Mouse (Mus musculus) forebrain, embryonic 14.5 days (tissue): Measurements from ENCODE around the gene Fam72a. TPM values are rescaled to one million over a fixed set of nuclear protein-coding genes. Genes with fewer than 3 reads are reported as not detected.
A peak's percentile ranks its signal among the peaks of the same experiment; 100 is the strongest.

ENCODE experiments used
- ATAC-seq: fragments of 200-750 bp; cut with Nextera tagmentation; 2 replicates; pipeline ENCODE4 v1.8.0; 2017; ENCODE audit warnings: mild to moderate bottlenecking, moderate library complexity
- DNase-seq: peaks from one replicate; pipeline ENCODE4 v3.0.0-alpha.2; 2015; ENCODE audit warnings: low spot score
- H3K27ac ChIP-seq: fragments of 300-500 bp; sonication (generic); 2 replicates; pipeline ENCODE4 v1.5.1; 2014; ENCODE audit warnings: low read depth, mild to moderate bottlenecking, control low read depth, low read length, moderate library complexity
- H3K27me3 ChIP-seq: fragments of 300-500 bp; sonication (generic); replicated peaks from 2 replicates; pipeline ENCODE4 v1.6.1; 2014; ENCODE audit warnings: low read length, control low read depth, mixed read lengths; ENCODE audit not compliant: control insufficient read depth, insufficient read depth
- H3K36me3 ChIP-seq: fragments of 300-500 bp; sonication (generic); 2 replicates; pipeline ENCODE4 v1.6.1; 2014; ENCODE audit warnings: low read length, control low read depth; ENCODE audit not compliant: control insufficient read depth, insufficient read depth
- H3K4me1 ChIP-seq: fragments of 300-500 bp; sonication (generic); 2 replicates; pipeline ENCODE4 v1.6.1; 2014; ENCODE audit warnings: antibody characterized with exemption, low read length, control low read depth; ENCODE audit not compliant: control insufficient read depth, insufficient read depth
- H3K4me2 ChIP-seq: fragments of 300-500 bp; sonication (generic); 2 replicates; pipeline ENCODE4 v1.6.1; 2014; ENCODE audit warnings: mild to moderate bottlenecking, control low read depth, low read length
- H3K4me3 ChIP-seq: fragments of 300-500 bp; sonication (generic); 2 replicates; pipeline ENCODE4 v1.5.1; 2014; ENCODE audit warnings: low read depth, low read length, control low read depth
- H3K9ac ChIP-seq: fragments of 300-500 bp; sonication (generic); 2 replicates; pipeline ENCODE4 v1.6.1; 2014; ENCODE audit warnings: mild to moderate bottlenecking, low read length, control low read depth, moderate library complexity
- H3K9me3 ChIP-seq: fragments of 300-500 bp; sonication (generic); replicated peaks from 2 replicates; pipeline ENCODE4 v1.6.1; 2016; ENCODE audit warnings: low read length, control low read depth, mixed read lengths; ENCODE audit not compliant: control insufficient read depth
- WGBS: fragments of 180-500 bp; shearing (Covaris S2); extraction: QIAGEN DNeasy Blood & Tissue Kit; methylation state at CpG from one replicate; pipeline ENCODE4 v1.1.7; 2014; 5-methylcytosine and 5-hydroxymethylcytosine counted together
- polyA plus RNA-seq: library from polyadenylated mRNA; unstranded; fragments of >200 nt; fragmentation: Nextera tagmentation; extraction: Ambion mirVana; gene quantifications from 2 replicates; pipeline ENCODE4 v1.2.1, GENCODE M21; 2014

The Fam72a gene
- 2.3 and 2.7 TPM in 2 replicates for polyA plus RNA-seq

- H3K9ac ChIP-seq, result peak within 1 kb of the TSS; percentile 86
- H3K4me2 ChIP-seq, result peak within 1 kb of the TSS; percentile 96
- H3K4me3 ChIP-seq, result peak within 1 kb of the TSS; percentile 78
- H3K36me3 ChIP-seq, result no peaks in the 10 kb centered on the region
- DNase-seq (peak; percentile 100), ATAC-seq (peak; percentile 96)
- H3K4me1 ChIP-seq, result peaks cover 34% of the 10 kb centered on the region
- H3K9me3 ChIP-seq, result no peaks in the 10 kb centered on the region
- no peaks in the 10 kb centered on the region for H3K27me3 ChIP-seq
- H3K27ac ChIP-seq, result peak within 1 kb of the TSS; percentile 93
- WGBS, result under 1% methylated on average over 44 of the region's 44 CpGs
Measured at GRCm38 (mm10) chr1:131527281-131528080, at the start of gene Fam72a, which contains the start of gene Srgap2. Fam72a (plus strand) TSS chr1:131527903. Srgap2 (minus strand) TSS chr1:131527352.

GRCm38 (mm10) chr1:131478770-131479305 is 48.9 kb upstream of the Fam72a start:
- Histone ChIP-seq H3K9me3 (peaks cover 3% of the 10 kb centered on the region; the same call in 1 of the 2 replicates), H3K27me3 (no peaks in the 10 kb centered on the region)
- WGBS, result 9% methylated on average over 2 of the region's 2 CpGs

GRCm38 (mm10) chr1:131481391-131481790 is 46.3 kb upstream of the Fam72a start:
- no peak overlapping the region for H3K4me2 ChIP-seq
- peaks cover 3% of the 10 kb centered on the region; the same call in 1 of the 2 replicates for H3K9me3 ChIP-seq
- H3K27ac ChIP-seq, result no peak overlapping the region
- H3K4me1 ChIP-seq, result peaks cover 2% of the 10 kb centered on the region; the same call in 1 of the 2 replicates
- no peak for DNase-seq
- H3K27me3 ChIP-seq, result no peaks in the 10 kb centered on the region
- H3K36me3 ChIP-seq, result no peaks in the 10 kb centered on the region
- no peak for ATAC-seq
- H3K4me3 ChIP-seq, result no peak overlapping the region
- no peak overlapping the region for H3K9ac ChIP-seq

More at GRCm38 (mm10) chr1:131478770-131479305, 48.9 kb upstream of the Fam72a start:
- no peak overlapping the region for H3K27ac ChIP-seq
- no peak overlapping the region for H3K9ac ChIP-seq
- H3K4me1 ChIP-seq, result peaks cover 4% of the 10 kb centered on the region; the same call in 1 of the 2 replicates
- DNase-seq, result no peak
- no peaks in the 10 kb centered on the region for H3K36me3 ChIP-seq
- no peak overlapping the region for H3K4me3 ChIP-seq
- no peak for ATAC-seq
- no peak overlapping the region for H3K4me2 ChIP-seq

GRCm38 (mm10) chr1:131482242-131482641 is 45.5 kb upstream of the Fam72a start:
- no peak for DNase-seq
- no peak overlapping the region for H3K27ac ChIP-seq
- no peaks in the 10 kb centered on the region for H3K36me3 ChIP-seq
- H3K4me1 ChIP-seq, result peaks cover 2% of the 10 kb centered on the region; the same call in 1 of the 2 replicates
- no peak for ATAC-seq
- H3K9me3 ChIP-seq, result peaks cover 3% of the 10 kb centered on the region; the same call in 1 of the 2 replicates
- no peak overlapping the region for H3K4me2 ChIP-seq
- 91% methylated on average over 3 of the region's 3 CpGs for WGBS
- no peaks in the 10 kb centered on the region for H3K27me3 ChIP-seq
- no peak overlapping the region for H3K4me3 ChIP-seq
- no peak overlapping the region for H3K9ac ChIP-seq

- Histone ChIP-seq H3K4me3 (no peak overlapping the region), H3K9me3 (no peaks in the 10 kb centered on the region), H3K4me1 (peaks cover 2% of the 10 kb centered on the region; the same call in 1 of the 2 replicates), H3K27me3 (no peaks in the 10 kb centered on the region), H3K9ac (no peak overlapping the region), H3K4me2 (no peak overlapping the region), H3K36me3 (no peaks in the 10 kb centered on the region), H3K27ac (no peak overlapping the region)
- 63% methylated on average over 5 of the region's 5 CpGs for WGBS
- DNase-seq, result no peak
- ATAC-seq, result no peak
Measured at GRCm38 (mm10) chr1:131486094-131486850, 41.4 kb upstream of the Fam72a start.

- peaks cover 10% of the 10 kb centered on the region for H3K4me1 ChIP-seq
- H3K4me3 ChIP-seq, result no peak overlapping the region
- no peaks in the 10 kb centered on the region for H3K9me3 ChIP-seq
- DNase-seq (no peak), ATAC-seq (no peak)
- no peak overlapping the region for H3K4me2 ChIP-seq
- H3K27ac ChIP-seq, result no peak overlapping the region
- H3K27me3 ChIP-seq, result no peaks in the 10 kb centered on the region
- no peaks in the 10 kb centered on the region for H3K36me3 ChIP-seq
- WGBS, result 84% methylated on average over 3 of the region's 3 CpGs
- no peak overlapping the region for H3K9ac ChIP-seq
Measured at GRCm38 (mm10) chr1:131489312-131489711, 38.4 kb upstream of the Fam72a start.

GRCm38 (mm10) chr1:131491579-131491978 is 36.1 kb upstream of the Fam72a start:
- no peaks in the 10 kb centered on the region for H3K36me3 ChIP-seq
- no peaks in the 10 kb centered on the region for H3K9me3 ChIP-seq
- H3K4me3 ChIP-seq, result no peak overlapping the region
- WGBS, result 46% methylated on average over 4 of the region's 4 CpGs
- no peak overlapping the region for H3K9ac ChIP-seq
- peak; percentile 18 for DNase-seq
- no peak overlapping the region for H3K4me2 ChIP-seq
- no peak overlapping the region for H3K27ac ChIP-seq
- no peaks in the 10 kb centered on the region for H3K27me3 ChIP-seq
- H3K4me1 ChIP-seq, result peaks cover 10% of the 10 kb centered on the region
- 0 out of 2 replicates have a peak, but pooled peaks have one; percentile 29 for ATAC-seq

GRCm38 (mm10) chr1:131492360-131492759 is 35.3 kb upstream of the Fam72a start:
- ATAC-seq, result no peak
- H3K4me3 ChIP-seq, result no peak overlapping the region
- H3K4me2 ChIP-seq, result no peak overlapping the region
- DNase-seq, result peak; percentile 14
- no peaks in the 10 kb centered on the region for H3K9me3 ChIP-seq
- H3K27me3 ChIP-seq, result no peaks in the 10 kb centered on the region
- 75% methylated on average over 2 of the region's 2 CpGs for WGBS
- no peak overlapping the region for H3K27ac ChIP-seq
- peaks cover 10% of the 10 kb centered on the region for H3K4me1 ChIP-seq
- no peak overlapping the region for H3K9ac ChIP-seq
- no peaks in the 10 kb centered on the region for H3K36me3 ChIP-seq
